Mouse (Mus musculus): ENCODE data around the gene Ift122. TPM values are rescaled to one million over a fixed set of nuclear protein-coding genes. Genes with fewer than 3 reads are reported as not detected.
A peak's percentile ranks its signal among the peaks of the same experiment; 100 is the strongest.

The Ift122 gene
- polyA plus RNA-seq, 1 experiment from 2014 or later = 26.8 TPM

GRCm38 (mm10) chr6:115943498-115944427, 90.5 kb downstream of the Ift122 start:
- H3K27me3 ChIP-seq (ENCODE audit: low read depth, poor library complexity, severe bottlenecking) = no peaks in the 10 kb centered on the region
- 82% methylated on average over 9 of the region's 9 CpGs for WGBS
- H3K4me1 ChIP-seq = peaks cover 12% of the 10 kb centered on the region
- no peaks in the 10 kb centered on the region for H3K9me3 ChIP-seq (replicated peaks)
- no peak overlapping the region for H3K4me3 ChIP-seq
- no peak for DNase-seq (ENCODE audit: low spot score)
- H3K36me3 ChIP-seq = no peaks in the 10 kb centered on the region
- no peak overlapping the region for H3K27ac ChIP-seq (replicated peaks)

GRCm38 (mm10) chr6:115944638-115945037, 91.4 kb downstream of the Ift122 start, which contains the start of gene H1foo:
TSS of gene H1foo (plus strand) at chr6:115944938.
- H3K4me1 ChIP-seq = peaks cover 12% of the 10 kb centered on the region
- no peak within 1 kb of the TSS for H3K4me3 ChIP-seq
- DNase-seq (ENCODE audit: low spot score) = no peak
- no peaks in the 10 kb centered on the region for H3K9me3 ChIP-seq (replicated peaks)
- H3K27ac ChIP-seq (replicated peaks) = no peak within 1 kb of the TSS
- H3K36me3 ChIP-seq = no peaks in the 10 kb centered on the region
- no peaks in the 10 kb centered on the region for H3K27me3 ChIP-seq (ENCODE audit: low read depth, poor library complexity, severe bottlenecking)
- WGBS = 83% methylated on average over 5 of the region's 5 CpGs

- WGBS = 91% methylated on average over 8 of the region's 8 CpGs
- Histone ChIP-seq H3K9me3 (replicated peaks) (no peaks in the 10 kb centered on the region), H3K4me1 (peaks cover 12% of the 10 kb centered on the region), H3K27ac (replicated peaks) (no peak overlapping the region), H3K36me3 (no peaks in the 10 kb centered on the region), H3K27me3 (ENCODE audit: low read depth, poor library complexity, severe bottlenecking) (no peaks in the 10 kb centered on the region), H3K4me3 (no peak overlapping the region)
- no peak for DNase-seq (ENCODE audit: low spot score)
Observed at GRCm38 (mm10) chr6:115945633-115946032, 92.4 kb downstream of the Ift122 start.

GRCm38 (mm10) chr6:115946389-115946788, 93.1 kb downstream of the Ift122 start:
- Histone ChIP-seq H3K4me3 (no peak overlapping the region), H3K9me3 (replicated peaks) (no peaks in the 10 kb centered on the region; the same call in 1 of the 2 replicates), H3K27me3 (ENCODE audit: low read depth, poor library complexity, severe bottlenecking) (no peaks in the 10 kb centered on the region), H3K4me1 (peaks cover 6% of the 10 kb centered on the region), H3K27ac (replicated peaks) (no peak overlapping the region), H3K36me3 (no peaks in the 10 kb centered on the region)
- 72% methylated on average over 6 of the region's 6 CpGs for WGBS
- no peak for DNase-seq (ENCODE audit: low spot score)

- 83% methylated on average over 9 of the region's 9 CpGs for WGBS
Observed at GRCm38 (mm10) chr6:115954506-115955074, 101.3 kb downstream of the Ift122 start.

GRCm38 (mm10) chr6:115955169-115955568, 101.9 kb downstream of the Ift122 start:
- Histone ChIP-seq H3K27me3 (ENCODE audit: low read depth, poor library complexity, severe bottlenecking) (no peaks in the 10 kb centered on the region), H3K4me3 (no peak overlapping the region), H3K27ac (replicated peaks) (no peak overlapping the region), H3K4me1 (peaks cover 18% of the 10 kb centered on the region), H3K36me3 (no peaks in the 10 kb centered on the region), H3K9me3 (replicated peaks) (no peaks in the 10 kb centered on the region; the same call in 1 of the 2 replicates)
- no peak for DNase-seq (ENCODE audit: low spot score)
- WGBS = 93% methylated on average over 4 of the region's 4 CpGs

More at GRCm38 (mm10) chr6:115954506-115955074, 101.3 kb downstream of the Ift122 start:
- Histone ChIP-seq H3K4me3 (no peak overlapping the region), H3K27ac (replicated peaks) (peak overlapping the region; percentile 52), H3K27me3 (ENCODE audit: low read depth, poor library complexity, severe bottlenecking) (no peaks in the 10 kb centered on the region), H3K36me3 (no peaks in the 10 kb centered on the region), H3K4me1 (peaks cover 18% of the 10 kb centered on the region), H3K9me3 (replicated peaks) (no peaks in the 10 kb centered on the region; the same call in 1 of the 2 replicates)
- DNase-seq (ENCODE audit: low spot score) = no peak

- Histone ChIP-seq H3K9me3 (replicated peaks) (no peaks in the 10 kb centered on the region; the same call in 1 of the 2 replicates), H3K27me3 (ENCODE audit: low read depth, poor library complexity, severe bottlenecking) (no peaks in the 10 kb centered on the region), H3K4me3 (no peak overlapping the region), H3K27ac (replicated peaks) (no peak overlapping the region), H3K36me3 (no peaks in the 10 kb centered on the region), H3K4me1 (peaks cover 18% of the 10 kb centered on the region)
- no peak for DNase-seq (ENCODE audit: low spot score)
- WGBS = 89% methylated on average over 11 of the region's 11 CpGs
Observed at GRCm38 (mm10) chr6:115955664-115956063, 102.4 kb downstream of the Ift122 start.

- H3K9me3 ChIP-seq (replicated peaks) = no peaks in the 10 kb centered on the region; the same call in 1 of the 2 replicates
- H3K4me3 ChIP-seq = no peak overlapping the region
- WGBS = 94% methylated on average over 13 of the region's 13 CpGs
- H3K27ac ChIP-seq (replicated peaks) = no peak overlapping the region
- no peaks in the 10 kb centered on the region for H3K36me3 ChIP-seq
- peaks cover 22% of the 10 kb centered on the region for H3K4me1 ChIP-seq
- no peak for DNase-seq (ENCODE audit: low spot score)
- no peaks in the 10 kb centered on the region for H3K27me3 ChIP-seq (ENCODE audit: low read depth, poor library complexity, severe bottlenecking)
Observed at GRCm38 (mm10) chr6:115956418-115956921, 103.2 kb downstream of the Ift122 start.

- Histone ChIP-seq H3K27ac (replicated peaks) (peak overlapping the region; percentile 63), H3K4me3 (no peak overlapping the region), H3K4me1 (peaks cover 25% of the 10 kb centered on the region), H3K9me3 (replicated peaks) (no peaks in the 10 kb centered on the region), H3K27me3 (ENCODE audit: low read depth, poor library complexity, severe bottlenecking) (no peaks in the 10 kb centered on the region), H3K36me3 (no peaks in the 10 kb centered on the region)
- WGBS = 61% methylated on average over 16 of the region's 16 CpGs
- DNase-seq (ENCODE audit: low spot score) = peak; percentile 18
Observed at GRCm38 (mm10) chr6:115956922-115957601, 103.8 kb downstream of the Ift122 start.

GRCm38 (mm10) chr6:115957681-115958080, 104.4 kb downstream of the Ift122 start:
- Histone ChIP-seq H3K36me3 (no peaks in the 10 kb centered on the region), H3K4me1 (peaks cover 31% of the 10 kb centered on the region), H3K4me3 (no peak overlapping the region), H3K27me3 (ENCODE audit: low read depth, poor library complexity, severe bottlenecking) (0 out of 2 replicates have a peak, but pooled peaks cover 4% of the 10 kb centered on the region), H3K27ac (replicated peaks) (peak overlapping the region; percentile 63), H3K9me3 (replicated peaks) (no peaks in the 10 kb centered on the region)
- no peak for DNase-seq (ENCODE audit: low spot score)
- WGBS = 45% methylated on average over 6 of the region's 6 CpGs

- 88% methylated on average over 9 of the region's 9 CpGs for WGBS
- Histone ChIP-seq H3K36me3 (no peaks in the 10 kb centered on the region), H3K27ac (replicated peaks) (peak overlapping the region; percentile 63; the same call in 1 of the 2 replicates), H3K27me3 (ENCODE audit: low read depth, poor library complexity, severe bottlenecking) (0 out of 2 replicates have a peak, but pooled peaks cover 12% of the 10 kb centered on the region), H3K4me1 (peaks cover 34% of the 10 kb centered on the region), H3K4me3 (no peak overlapping the region), H3K9me3 (replicated peaks) (no peaks in the 10 kb centered on the region)
- no peak for DNase-seq (ENCODE audit: low spot score)
Observed at GRCm38 (mm10) chr6:115958445-115958844, 105.2 kb downstream of the Ift122 start.

- peaks cover 34% of the 10 kb centered on the region for H3K4me1 ChIP-seq
Observed at GRCm38 (mm10) chr6:115959151-115959691, 106.0 kb downstream of the Ift122 start.

More at GRCm38 (mm10) chr6:115959151-115959691, 106.0 kb downstream of the Ift122 start:
- Histone ChIP-seq H3K4me3 (no peak overlapping the region), H3K27ac (replicated peaks) (peak overlapping the region; percentile 25; the same call in 1 of the 2 replicates), H3K27me3 (ENCODE audit: low read depth, poor library complexity, severe bottlenecking) (peaks cover 18% of the 10 kb centered on the region; the same call in 1 of the 2 replicates), H3K9me3 (replicated peaks) (no peaks in the 10 kb centered on the region), H3K36me3 (no peaks in the 10 kb centered on the region)
- WGBS = 85% methylated on average over 7 of the region's 7 CpGs
- no peak for DNase-seq (ENCODE audit: low spot score)

All from midbrain, embryonic 10.5 days (tissue).